Mouse (Mus musculus) cortical plate, adult 2 months (tissue): Measurements from ENCODE around the gene D8Ertd738e. TPM values are rescaled to one million over a fixed set of nuclear protein-coding genes. Genes with fewer than 3 reads are reported as not detected.

Experiments used
- H3K27ac ChIP-seq: fragments of 200-500 bp; 2 replicates; pipeline ENCODE4 v1.5.1; 2012; ENCODE audit warnings: low read length, control low read depth, inconsistent platforms; ENCODE audit not compliant: insufficient read depth
- H3K4me1 ChIP-seq: fragments of 200-500 bp; 2 replicates; pipeline ENCODE4 v1.6.1; 2011; ENCODE audit warnings: low read length; ENCODE audit not compliant: control insufficient read depth, insufficient read depth
- H3K4me3 ChIP-seq: fragments of 200-500 bp; 2 replicates; pipeline ENCODE4 v1.5.1; 2011; ENCODE audit warnings: mild to moderate bottlenecking, low read length, control low read depth; ENCODE audit not compliant: insufficient read depth
- CTCF ChIP-seq: fragments of 200-500 bp; IDR thresholded peaks from 2 replicates; pipeline ENCODE4 v1.5.1; 2011; ENCODE audit warnings: mild to moderate bottlenecking, control low read depth, low read length; ENCODE audit not compliant: insufficient read depth; ENCODE audit errors: extremely low read depth
- POLR2A ChIP-seq: fragments of 200-500 bp; IDR thresholded peaks from 2 replicates; pipeline ENCODE4 v1.6.1; 2011; ENCODE audit warnings: mild to moderate bottlenecking, low read length, control low read depth; ENCODE audit not compliant: insufficient read depth; ENCODE audit errors: extremely low read depth
- polyA plus RNA-seq: library from polyadenylated mRNA; depleted of rRNA; stranded (reverse); fragments of >200 nt; gene quantifications from 2 replicates; pipeline ENCODE4 v1.2.3, GENCODE M21; 2012

The D8Ertd738e gene
- polyA plus RNA-seq, 1 experiment = 213 TPM

DNA sequence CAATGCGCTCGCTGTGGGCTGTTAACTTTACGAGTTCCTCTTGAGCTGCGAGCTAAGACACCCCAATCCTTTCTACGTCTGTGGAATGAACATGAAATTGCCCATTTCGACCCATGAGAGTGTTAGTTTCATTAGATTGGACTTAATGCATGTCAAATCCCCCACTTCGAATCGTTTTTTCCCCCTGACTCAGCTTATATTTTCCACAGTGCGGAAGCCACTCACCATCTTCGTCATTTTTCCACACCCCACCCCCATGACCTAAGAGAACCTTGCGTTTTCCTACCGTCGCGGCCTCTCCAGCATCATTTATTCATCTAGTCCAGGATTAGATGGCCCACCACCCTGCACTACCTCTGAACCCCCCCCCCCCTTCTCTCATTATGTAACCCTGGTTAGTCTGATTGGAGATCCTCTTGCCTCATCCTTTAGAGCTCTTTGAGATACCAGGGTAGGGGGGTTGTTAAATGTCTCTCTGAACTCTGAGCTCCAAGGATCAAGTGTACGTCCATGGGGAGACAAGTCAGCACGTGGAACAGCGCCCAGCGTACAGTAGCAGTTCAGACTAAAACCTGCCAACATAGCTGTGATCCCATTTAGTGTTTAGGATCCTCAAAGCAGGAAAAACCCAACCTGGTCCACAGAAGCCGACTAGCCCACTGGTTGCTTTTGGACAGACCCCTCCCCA lies 11.8 kb downstream of the D8Ertd738e start:
- no peak overlapping the region for H3K27ac ChIP-seq
- peak overlapping the region; percentile 43 for H3K4me3 ChIP-seq
- peaks cover 2% of the 10 kb centered on the region; the same call in 1 of the 2 replicates for H3K4me1 ChIP-seq
- TF ChIP-seq POLR2A (no peak), CTCF (no peak)

DNA sequence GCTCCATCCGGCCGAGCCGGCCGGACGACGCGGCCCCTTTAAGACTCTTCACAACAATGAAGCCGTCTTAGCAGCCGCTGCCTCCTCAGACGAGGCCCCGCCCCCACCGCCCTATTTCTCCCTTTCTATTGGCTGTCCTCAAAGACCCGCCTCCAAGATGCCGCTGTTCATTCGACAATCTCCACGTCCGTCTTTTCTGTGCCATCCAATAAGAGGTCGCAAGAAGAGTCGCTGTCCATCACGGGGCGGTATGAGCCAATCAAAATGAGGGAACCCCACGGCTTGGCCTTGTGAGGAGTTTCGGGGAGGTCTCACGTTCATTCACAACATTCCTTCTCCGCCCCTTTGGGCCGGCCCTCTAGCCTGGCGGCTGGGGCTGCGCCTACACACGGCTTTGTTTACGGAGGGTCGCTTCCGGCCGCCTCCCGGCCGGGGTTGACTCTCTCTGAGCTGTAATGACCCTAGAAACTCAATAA lies 12.5 kb downstream of the D8Ertd738e start, which contains the start of gene Zswim4:
Zswim4 (minus strand) TSS at position 58 of the 476 bp plus-strand sequence.
- no peak within 1 kb of the TSS for H3K27ac ChIP-seq
- peaks cover 2% of the 10 kb centered on the region; the same call in 1 of the 2 replicates for H3K4me1 ChIP-seq
- peak within 1 kb of the TSS; percentile 71 for H3K4me3 ChIP-seq
- TF ChIP-seq CTCF (no peak), POLR2A (peak; percentile 71; the same call in 1 of the 2 replicates)

DNA sequence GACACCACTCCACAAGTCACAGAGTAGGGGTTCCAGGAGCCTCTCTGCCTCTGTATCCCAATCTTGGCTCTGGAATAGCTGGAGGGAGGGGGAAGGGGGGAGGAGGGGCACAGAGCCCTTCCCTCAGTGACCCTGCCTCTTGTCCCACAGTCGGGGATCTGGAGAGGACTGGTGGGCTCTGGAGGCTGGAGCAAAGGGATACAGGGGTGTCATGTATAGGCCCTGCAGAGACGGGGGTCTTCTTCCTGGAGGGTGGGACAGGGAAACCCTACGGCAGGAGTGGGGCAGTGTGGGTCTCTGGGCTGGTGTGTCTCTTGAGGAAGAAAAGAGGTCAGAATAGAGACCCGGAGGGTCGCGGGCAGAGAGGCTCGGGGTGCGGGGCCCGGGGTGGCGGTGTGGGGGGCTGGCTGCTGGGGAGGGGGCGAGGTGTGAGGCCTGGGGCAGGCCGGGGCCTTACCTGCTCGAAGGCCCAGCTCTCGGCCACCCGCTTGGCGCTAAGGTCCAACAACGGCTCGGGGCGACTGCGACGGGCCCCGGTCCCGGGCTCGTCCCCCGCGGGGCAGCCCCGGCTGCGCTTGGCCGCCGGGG lies 13.0 kb downstream of the D8Ertd738e start:
- peaks cover 2% of the 10 kb centered on the region; the same call in 1 of the 2 replicates for H3K4me1 ChIP-seq
- no peak for TF ChIP-seq CTCF
- no peak for TF ChIP-seq POLR2A
- H3K27ac ChIP-seq = no peak overlapping the region
- peak overlapping the region; percentile 71 for H3K4me3 ChIP-seq

DNA sequence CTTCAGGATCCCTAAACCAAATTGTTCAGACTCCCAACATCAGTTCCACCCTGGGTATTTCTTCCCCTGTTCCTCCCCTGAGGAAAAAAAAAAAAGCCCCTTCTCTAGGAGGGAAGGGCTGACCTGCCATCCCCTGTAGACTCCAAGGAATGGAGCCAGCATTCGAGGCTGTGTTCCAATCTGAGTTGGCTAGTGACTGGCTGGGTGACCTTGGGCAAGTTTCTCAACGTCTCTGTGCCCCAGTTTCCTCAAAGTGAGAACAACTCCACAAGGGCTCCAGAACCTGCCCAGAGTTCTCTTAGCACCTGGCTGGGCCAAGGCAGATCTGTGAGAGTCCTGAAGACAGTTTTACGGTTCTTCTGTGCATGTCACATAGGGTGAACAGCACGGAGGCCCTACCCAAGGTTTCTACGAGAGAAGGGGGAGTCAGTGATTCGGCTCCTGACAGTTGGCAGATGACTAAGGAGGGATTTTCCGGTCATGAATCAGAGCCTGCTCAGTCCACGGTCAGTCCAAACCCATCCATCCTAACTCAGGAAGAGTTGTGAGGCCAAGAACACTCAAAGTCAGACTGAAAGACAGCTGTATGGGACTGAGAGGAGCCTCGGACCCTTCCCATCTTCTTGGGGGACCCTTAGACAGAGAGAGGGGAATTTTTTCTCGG lies 13.6 kb downstream of the D8Ertd738e start:
- TF ChIP-seq POLR2A (no peak), CTCF (no peak)
- no peak overlapping the region for H3K27ac ChIP-seq

DNA sequence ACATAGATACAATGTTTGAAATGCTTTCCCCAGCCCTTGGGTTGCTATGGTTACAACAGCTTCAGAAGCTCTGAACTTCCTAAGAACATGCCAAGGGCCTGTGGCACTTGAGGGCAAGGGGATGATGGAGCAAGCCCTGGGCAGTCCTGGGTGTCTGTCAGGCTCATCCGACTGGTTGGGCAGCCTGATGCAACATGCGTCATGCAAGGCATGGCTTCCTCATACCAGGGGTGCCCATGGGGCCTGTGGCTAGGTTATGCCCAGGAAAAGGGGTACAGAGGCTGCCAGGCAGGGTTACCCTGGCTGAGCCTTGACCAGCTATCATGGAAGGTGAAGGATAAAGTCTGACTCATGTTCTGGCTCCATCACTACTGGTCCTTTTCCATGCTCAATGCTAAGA lies 16.5 kb downstream of the D8Ertd738e start:
- TF ChIP-seq CTCF = no peak
- no peak for TF ChIP-seq POLR2A
- no peak overlapping the region for H3K4me3 ChIP-seq
- no peak overlapping the region for H3K27ac ChIP-seq
- H3K4me1 ChIP-seq = peaks cover 2% of the 10 kb centered on the region; the same call in 1 of the 2 replicates

More for the DNA sequence above, 13.6 kb downstream of the D8Ertd738e start:
- Histone ChIP-seq H3K4me3 (peak overlapping the region; percentile 71), H3K4me1 (peaks cover 2% of the 10 kb centered on the region; the same call in 1 of the 2 replicates)

DNA sequence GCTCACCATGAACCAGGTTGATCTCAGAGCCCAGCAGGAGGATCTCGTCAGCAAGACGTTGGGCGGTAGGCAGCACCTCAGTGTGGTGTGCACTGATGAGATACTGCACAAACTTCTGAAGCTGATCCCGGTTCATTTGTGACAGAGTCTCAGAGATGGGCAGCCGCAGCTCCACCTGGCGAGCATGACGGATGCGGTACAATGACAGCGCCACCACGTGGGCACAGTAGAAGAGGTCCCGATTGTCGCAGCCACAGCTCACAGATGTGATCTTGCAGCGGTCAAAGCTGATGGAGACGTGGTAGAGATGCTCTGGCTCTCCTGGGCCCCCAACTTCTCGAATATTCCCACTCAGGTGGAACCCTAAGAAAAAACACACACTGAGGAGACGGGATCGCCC lies 18.8 kb downstream of the D8Ertd738e start:
- TF ChIP-seq CTCF (no peak), POLR2A (no peak)
- Histone ChIP-seq H3K4me3 (no peak overlapping the region), H3K4me1 (peaks cover 2% of the 10 kb centered on the region; the same call in 1 of the 2 replicates), H3K27ac (no peak overlapping the region)

DNA sequence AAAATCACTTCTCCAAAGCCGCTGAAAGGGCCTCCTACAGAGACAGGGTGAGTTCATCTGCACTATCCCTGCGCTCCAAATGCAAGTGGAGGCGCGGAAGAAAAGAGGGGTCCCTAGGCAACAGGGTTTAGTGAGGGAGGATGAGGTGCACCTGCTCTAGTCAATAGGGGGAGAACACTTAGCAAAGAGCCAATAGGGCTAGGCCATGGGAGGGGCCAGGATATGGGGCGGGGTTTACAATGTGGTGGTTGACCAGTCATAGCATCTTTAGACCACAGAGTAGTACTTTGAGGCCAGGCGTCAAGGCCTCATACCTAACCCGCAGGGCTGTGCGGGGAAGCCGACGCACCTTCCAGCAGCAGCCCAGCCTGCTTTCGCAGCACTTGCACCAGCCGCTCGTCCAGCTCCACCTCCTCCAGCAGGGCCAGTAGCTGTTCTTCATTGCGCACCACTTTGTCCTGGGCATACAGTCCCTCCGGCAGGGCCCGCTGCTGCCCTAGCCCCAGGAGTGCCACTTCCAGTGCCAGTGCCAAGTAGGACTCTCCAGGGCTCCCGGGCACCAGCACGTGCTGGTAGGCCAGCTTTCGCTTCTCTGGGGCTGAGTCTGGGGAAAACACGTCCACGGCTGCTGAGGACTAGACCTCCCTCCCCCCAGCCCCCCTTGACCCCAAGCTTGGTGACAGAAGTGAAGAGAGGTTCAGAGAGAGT lies 26.0 kb downstream of the D8Ertd738e start:
- Histone ChIP-seq H3K4me1 (no peaks in the 10 kb centered on the region), H3K27ac (no peak overlapping the region), H3K4me3 (no peak overlapping the region)
- TF ChIP-seq CTCF = no peak
- TF ChIP-seq POLR2A = no peak

DNA sequence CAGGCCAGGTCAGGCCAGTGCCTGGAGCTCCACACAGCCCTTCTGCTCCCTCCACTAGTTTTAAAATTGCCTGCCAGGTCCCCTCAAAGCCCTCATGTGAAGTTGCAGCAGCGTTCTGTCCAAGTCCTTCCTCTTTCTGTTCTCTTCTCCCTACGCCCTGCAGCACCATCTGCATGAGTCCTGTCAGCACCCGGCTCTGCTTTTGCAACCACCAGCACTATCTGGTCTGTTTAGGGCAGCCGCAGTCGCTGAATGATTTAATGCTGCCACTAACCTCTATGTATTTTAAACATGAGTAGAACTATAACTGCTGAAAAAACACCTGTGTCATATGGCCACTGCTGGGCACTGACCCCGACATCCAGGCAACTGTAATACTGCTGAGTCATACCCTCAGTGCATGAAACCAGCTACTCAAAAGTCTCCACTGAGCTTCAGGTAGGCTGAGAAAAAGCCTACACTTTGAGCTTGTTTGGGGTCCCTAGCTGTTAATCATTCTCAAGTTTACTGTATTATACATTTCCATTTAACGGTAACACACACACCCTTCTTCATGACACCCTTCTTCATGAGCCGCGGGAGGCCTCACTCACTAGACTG lies 26.9 kb downstream of the D8Ertd738e start:
- Histone ChIP-seq H3K4me3 (no peak overlapping the region), H3K27ac (0 out of 2 replicates have a peak overlapping the region, but pooled peaks have one; percentile 14), H3K4me1 (no peaks in the 10 kb centered on the region)
- TF ChIP-seq POLR2A (no peak), CTCF (no peak)

DNA sequence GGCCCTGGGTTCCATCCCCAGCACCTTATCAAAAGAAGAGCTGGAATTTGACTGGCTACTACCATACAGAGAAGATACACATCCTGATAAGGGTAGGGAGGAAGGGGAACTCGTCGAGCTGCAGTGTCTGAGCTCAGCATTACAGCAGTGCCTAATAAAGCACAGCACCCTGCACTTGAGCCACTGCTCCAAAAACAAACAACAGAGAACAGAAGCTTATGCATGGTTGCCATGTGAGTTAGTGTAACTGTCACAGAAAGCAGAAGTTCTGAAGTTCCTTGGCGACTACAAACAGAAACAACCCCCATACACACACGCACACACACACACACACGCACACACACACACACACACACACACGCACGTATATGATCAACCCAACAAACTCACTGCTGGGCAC lies 29.4 kb downstream of the D8Ertd738e start:
- no peak overlapping the region for H3K27ac ChIP-seq

More for the DNA sequence above, 29.4 kb downstream of the D8Ertd738e start:
- H3K4me3 ChIP-seq = no peak overlapping the region
- TF ChIP-seq CTCF (no peak), POLR2A (no peak)
- no peaks in the 10 kb centered on the region for H3K4me1 ChIP-seq
